Mouse (Mus musculus) liver, embryonic 14.5 days (tissue): ENCODE results near the gene Olfr725. TPM values are rescaled to one million over a fixed set of nuclear protein-coding genes. Genes with fewer than 3 reads are reported as not detected.

Experiments used
- ATAC-seq: fragments of 200-750 bp; cut with Nextera tagmentation; 2 replicates; pipeline ENCODE4 v1.8.0; 2017; ENCODE audit warnings: moderate number of reproducible peaks, mild to moderate bottlenecking, moderate library complexity; ENCODE audit not compliant: insufficient read depth
- DNase-seq, 3 experiments: peaks; one replicate each; pipeline ENCODE4 v3.0.0-alpha.2; 2012 to 2013; ENCODE audit warnings: low read depth in 3 of 3, low spot score in 3 of 3
- H3K27ac ChIP-seq: fragments of 300-500 bp; sonication (generic); 2 replicates; pipeline ENCODE4 v1.5.1; 2014; ENCODE audit warnings: moderate library complexity, mild to moderate bottlenecking, control low read depth, inconsistent platforms
- H3K27me3 ChIP-seq: fragments of 300-500 bp; sonication (generic); 2 replicates; pipeline ENCODE4 v1.6.1; 2014; ENCODE audit warnings: mild to moderate bottlenecking, low read length, moderate library complexity; ENCODE audit not compliant: control insufficient read depth, insufficient read depth
- H3K36me3 ChIP-seq: fragments of 300-500 bp; sonication (generic); replicated peaks from 2 replicates; pipeline ENCODE4 v1.6.1; 2014; ENCODE audit warnings: low read depth; ENCODE audit not compliant: control insufficient read depth, insufficient read depth
- H3K4me1 ChIP-seq, 2 experiments: fragments of 200-500 bp in 1 of 2; fragments of 300-500 bp in 1 of 2; sonication (generic) in 1 of 2; replicated peaks; 2 replicates each; pipeline ENCODE4 v1.6.1; 2012 to 2014; ENCODE audit warnings: antibody characterized with exemption in 1 of 2, inconsistent platforms in 1 of 2, low read length in 1 of 2; ENCODE audit not compliant: control insufficient read depth in 2 of 2, insufficient read depth in 2 of 2
- H3K4me2 ChIP-seq: fragments of 300-500 bp; sonication (generic); 2 replicates; pipeline ENCODE4 v1.6.1; 2014; ENCODE audit warnings: low read depth, mild to moderate bottlenecking, control low read depth, moderate library complexity
- H3K4me3 ChIP-seq, 2 experiments: fragments of 200-500 bp in 1 of 2; fragments of 300-500 bp in 1 of 2; sonication (generic) in 1 of 2; 2 replicates each; pipeline ENCODE4 v1.5.1; 2012 to 2014; ENCODE audit warnings: low read depth in 2 of 2, low read length in 2 of 2, mild to moderate bottlenecking in 2 of 2, control low read depth in 1 of 2, inconsistent platforms in 1 of 2, moderate library complexity in 1 of 2; ENCODE audit not compliant: insufficient read depth in 1 of 2
- H3K9ac ChIP-seq: fragments of 300-500 bp; sonication (generic); replicated peaks from 2 replicates; pipeline ENCODE4 v1.6.1; 2014; ENCODE audit warnings: mild to moderate bottlenecking, control low read depth, moderate library complexity
- H3K9me3 ChIP-seq: fragments of 300-500 bp; sonication (generic); 2 replicates; pipeline ENCODE4 v1.6.1; 2016; ENCODE audit warnings: low read length, mixed read lengths; ENCODE audit not compliant: control insufficient read depth
- CTCF ChIP-seq: IDR thresholded peaks from 2 replicates; pipeline ENCODE4 v1.5.1; 2016; ENCODE audit warnings: antibody characterized with exemption, low read depth, control low read depth
- EP300 ChIP-seq: IDR thresholded peaks from 2 replicates; pipeline ENCODE4 v1.6.1; 2016; ENCODE audit warnings: antibody characterized with exemption, low read depth
- WGBS: fragments of 180-500 bp; shearing (Covaris S2); extraction: QIAGEN DNeasy Blood & Tissue Kit; methylation state at CpG from one replicate; pipeline ENCODE4 v1.1.7; 2014; ENCODE audit not compliant: insufficient replicate concordance; 5-methylcytosine and 5-hydroxymethylcytosine counted together
- polyA plus RNA-seq, 2 experiments: library from polyadenylated mRNA; depleted of rRNA in 1 of 2; stranded (reverse) in 1 of 2; unstranded in 1 of 2; fragments of >200 nt; fragmentation: Nextera tagmentation in 1 of 2; extraction: Ambion mirVana in 1 of 2; gene quantifications; 2 replicates each; pipeline versions ENCODE4 v1.2.1 to v1.2.3; 2012 to 2014

Olfr725 gene
- not detected in 2 replicates for polyA plus RNA-seq (2012; rRNA removed)
- not detected in 2 replicates for polyA plus RNA-seq (2014; fragmentation: Nextera tagmentation; extraction: Ambion mirVana)

- Histone ChIP-seq H3K9me3 (no peaks in the 10 kb centered on the region), H3K9ac (no peak within 1 kb of the TSS), H3K27ac (no peak within 1 kb of the TSS), H3K4me3 (no peak within 1 kb of the TSS), H3K4me2 (no peak within 1 kb of the TSS), H3K27me3 (no peaks in the 10 kb centered on the region), H3K36me3 (no peaks in the 10 kb centered on the region), H3K4me1 (no peaks in the 10 kb centered on the region)
- DNase-seq (no peak), ATAC-seq (no peak)
- TF ChIP-seq EP300, result no peak
- TF ChIP-seq CTCF, result no peak
These were observed at the start of gene Olfr725 for GRCm38 (mm10) chr14:50040275-50040674. Gene Olfr725 (minus strand): TSS chr14:50040375.

- TF ChIP-seq CTCF, result no peak
- Histone ChIP-seq H3K9ac (peak overlapping the region; percentile 60), H3K36me3 (no peaks in the 10 kb centered on the region), H3K4me1 (peaks cover 0 to 5% of the 10 kb centered on the region in 2 experiments; a peak in 1 of 4 replicates), H3K27ac (no peak overlapping the region), H3K27me3 (no peaks in the 10 kb centered on the region), H3K9me3 (no peaks in the 10 kb centered on the region), H3K4me2 (peak overlapping the region; percentile 86), H3K4me3 (peak overlapping the region; percentile 56 to 59)
- 0% methylated on average over 4 of the region's 4 CpGs for WGBS
- ATAC-seq (peak; percentile 40), DNase-seq (no peak)
These were observed 22.5 kb upstream of the Olfr725 start for GRCm38 (mm10) chr14:50062733-50063104.

- no peaks in the 10 kb centered on the region for H3K36me3 ChIP-seq
- WGBS, result under 1% methylated on average over 52 of the region's 52 CpGs
- peak overlapping the region; percentile 86 for H3K4me2 ChIP-seq
- peaks cover 0 to 5% of the 10 kb centered on the region in 2 experiments; a peak in 1 of 4 replicates for H3K4me1 ChIP-seq
- peak overlapping the region; percentile 56 to 59 for H3K4me3 ChIP-seq
- ATAC-seq (peak; percentile 92), DNase-seq (peak; percentile 26 to 35 (median 30))
- no peaks in the 10 kb centered on the region for H3K27me3 ChIP-seq
- TF ChIP-seq CTCF, result peak; percentile 68
- no peak for TF ChIP-seq EP300
- no peak overlapping the region for H3K27ac ChIP-seq
- peak overlapping the region; percentile 60 for H3K9ac ChIP-seq
- no peaks in the 10 kb centered on the region for H3K9me3 ChIP-seq
These were observed 22.0 kb upstream of the Olfr725 start for GRCm38 (mm10) chr14:50061955-50062732.

DNA sequence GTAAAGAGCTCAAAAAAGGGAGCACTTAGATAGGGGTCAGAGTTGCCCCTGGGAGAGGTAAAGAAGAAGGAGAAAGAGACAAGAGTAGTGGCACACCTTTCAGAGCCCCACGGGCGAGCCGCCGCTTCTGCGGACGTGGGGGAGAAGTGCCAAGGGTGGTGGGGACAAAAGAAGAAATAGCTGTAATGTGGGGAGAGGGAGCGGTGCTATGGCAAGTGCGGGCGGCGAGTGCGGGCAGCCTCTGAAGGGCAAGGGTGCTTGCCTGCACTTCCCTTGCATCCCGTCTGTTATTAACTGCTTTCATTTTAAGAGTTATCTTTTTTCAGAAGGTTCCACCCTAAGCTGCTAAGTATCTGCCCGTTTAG is 21.4 kb upstream of the Olfr725 start:
- no peaks in the 10 kb centered on the region for H3K36me3 ChIP-seq
- H3K4me1 ChIP-seq, result peaks cover 0 to 5% of the 10 kb centered on the region in 2 experiments; a peak in 1 of 4 replicates
- no peak for TF ChIP-seq EP300
- no peak for TF ChIP-seq CTCF
- peak; percentile 30 for ATAC-seq
- WGBS, result 0% methylated on average over 11 of the region's 13 CpGs
- H3K27me3 ChIP-seq, result no peaks in the 10 kb centered on the region
- H3K4me2 ChIP-seq, result peak overlapping the region; percentile 86
- H3K9ac ChIP-seq, result peak overlapping the region; percentile 60
- H3K27ac ChIP-seq, result no peak overlapping the region
- H3K9me3 ChIP-seq, result no peaks in the 10 kb centered on the region
- no peak for DNase-seq
- H3K4me3 ChIP-seq, result peak overlapping the region; percentile 56 to 59

DNA sequence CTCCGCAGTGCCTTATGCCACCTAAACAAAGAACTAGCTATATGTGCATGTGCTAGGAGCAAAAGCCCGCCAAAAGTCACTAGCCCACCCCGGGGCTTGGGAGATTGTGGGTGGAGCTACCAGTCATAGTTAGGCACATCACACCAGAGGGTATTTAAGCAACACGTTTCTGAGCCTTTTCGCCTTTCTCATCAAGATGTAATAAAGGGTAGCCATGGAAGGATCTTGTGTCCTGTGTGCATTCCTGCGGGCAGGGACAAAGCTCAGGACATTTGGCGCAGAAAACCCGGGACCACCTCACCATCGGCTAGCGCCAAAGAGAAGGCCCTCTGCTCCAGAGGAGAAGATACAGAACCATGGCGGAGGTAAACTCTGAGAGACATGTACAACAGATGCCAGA is 21.0 kb upstream of the Olfr725 start:
- TF ChIP-seq CTCF (no peak), EP300 (no peak)
- no peak for ATAC-seq
- H3K4me1 ChIP-seq, result peaks cover 0 to 5% of the 10 kb centered on the region in 2 experiments; a peak in 1 of 4 replicates
- peak overlapping the region; percentile 86 for H3K4me2 ChIP-seq
- H3K36me3 ChIP-seq, result no peaks in the 10 kb centered on the region
- peak overlapping the region; percentile 56 to 59 for H3K4me3 ChIP-seq
- no peak for DNase-seq
- 17% methylated on average over 11 of the region's 11 CpGs for WGBS
- no peaks in the 10 kb centered on the region for H3K9me3 ChIP-seq
- peak overlapping the region; percentile 60 for H3K9ac ChIP-seq
- H3K27ac ChIP-seq, result no peak overlapping the region
- no peaks in the 10 kb centered on the region for H3K27me3 ChIP-seq
